Mouse (Mus musculus): ENCODE data around the gene Olfr735.

Olfr735 gene

GRCm38 (mm10) chr14:50348796-50349195, at the start of gene Olfr735:
Olfr735 (minus strand) TSS chr14:50348872.
- DNase-seq (ENCODE audit: extremely low spot score, low spot score): no peak

- no peak for DNase-seq (ENCODE audit: extremely low spot score, low spot score)
These were observed 32.2 kb upstream of the Olfr735 start, which contains the start of gene Olfr736 for GRCm38 (mm10) chr14:50380863-50381262. Olfr736 (plus strand) TSS chr14:50381163.

- no peak for DNase-seq (ENCODE audit: extremely low spot score, low spot score)
These were observed 14.9 kb upstream of the Olfr735 start for GRCm38 (mm10) chr14:50363561-50363960.

GRCm38 (mm10) chr14:50360480-50360879, 11.8 kb upstream of the Olfr735 start:
- DNase-seq (ENCODE audit: extremely low spot score, low spot score): no peak

- no peak for DNase-seq (ENCODE audit: extremely low spot score, low spot score)
These were observed 8.9 kb upstream of the Olfr735 start, which contains the start of gene Tlr11 for GRCm38 (mm10) chr14:50357593-50357992. Tlr11 (plus strand) TSS chr14:50357914.

- DNase-seq (ENCODE audit: extremely low spot score, low spot score): no peak
These were observed 8.1 kb upstream of the Olfr735 start for GRCm38 (mm10) chr14:50356725-50357124.

- no peak for DNase-seq (ENCODE audit: extremely low spot score, low spot score)
These were observed 3.8 kb upstream of the Olfr735 start for GRCm38 (mm10) chr14:50352438-50352837.

GRCm38 (mm10) chr14:50326661-50327060, 22.0 kb downstream of the Olfr735 start, which contains the start of gene Olfr734:
Olfr734 (minus strand) TSS chr14:50326761.
- no peak for DNase-seq (ENCODE audit: extremely low spot score, low spot score)

GRCm38 (mm10) chr14:50301422-50301821, 47.2 kb downstream of the Olfr735 start, which contains the start of gene Olfr733:
Olfr733 (minus strand) TSS chr14:50301522.
- DNase-seq (ENCODE audit: extremely low spot score, low spot score): no peak
